Comparison of ENCODE assay signal across 38 mouse cellular contexts in the genomic region with DNA sequence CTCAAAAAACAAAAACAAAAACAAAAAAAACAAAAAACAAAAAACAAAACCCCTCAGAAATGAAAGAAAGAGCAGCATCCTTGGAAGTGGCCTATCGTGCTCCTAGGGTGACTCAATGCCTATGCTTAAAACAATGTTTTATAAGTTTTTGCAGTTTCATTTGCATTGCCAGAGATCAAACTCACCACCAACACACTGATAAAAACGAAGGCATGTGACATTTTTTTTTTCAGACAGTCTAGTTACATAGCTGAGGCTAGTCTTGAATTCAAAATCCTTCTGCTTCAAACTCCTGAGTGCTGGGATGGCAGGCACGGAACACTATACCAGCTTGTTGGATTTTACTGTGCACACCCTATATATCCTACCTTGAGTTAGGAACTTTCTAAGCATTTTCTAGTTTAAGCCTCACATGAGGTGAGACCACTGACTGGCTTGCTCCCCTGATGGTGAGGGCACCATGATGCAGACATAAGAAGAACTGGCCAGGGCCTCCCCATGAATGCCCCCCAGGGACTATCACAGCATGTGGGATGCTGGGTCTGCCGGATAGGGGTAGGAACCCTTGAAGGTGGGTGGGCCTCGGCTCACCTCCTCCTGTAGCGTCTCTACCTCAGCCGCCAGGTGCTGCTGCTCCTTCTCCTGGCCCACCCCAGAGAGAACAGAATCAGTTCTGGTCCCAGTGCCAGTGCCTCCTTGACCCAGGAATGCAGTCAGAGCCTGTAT. TPM values are rescaled to one million over a fixed set of nuclear protein-coding genes. Genes with fewer than 3 reads are reported as not detected.
DNase-seq lines count a peak whose midpoint lies in the region; ATAC-seq and TF ChIP-seq lines count a peak whose summit lies in the region.
"Had no signal": no experiment of that assay in that cellular context is flagged by ENCODE, and none has a peak within 500 bp of the region (broad histone marks: within the 10 kb centered on the region; RNA-seq: fewer than 3 reads in every experiment).

No protein-coding gene starts in this region.

- H3K27ac ChIP-seq in gastrocnemius, adult 2 months, result peak overlapping the region; percentile 79; the same call in 1 of the 2 replicates
- no peak overlapping the region for H3K27ac ChIP-seq in midbrain, embryonic 13.5 days
- no peak overlapping the region for H3K27ac ChIP-seq in midbrain, embryonic 14.5 days (replicated peaks; ENCODE audit: low read depth, low read length)
- H3K27ac ChIP-seq in embryonic facial prominence, embryonic 10.5 days (replicated peaks), result 0 out of 2 replicates have a peak overlapping the region, but pooled peaks have one; percentile 7
- H3K27ac ChIP-seq: hindbrain, embryonic 15.5 days; liver, embryonic 15.5 days had no signal

- no peaks in the 10 kb centered on the region for H3K9me3 ChIP-seq in midbrain, embryonic 13.5 days
- no peaks in the 10 kb centered on the region for H3K9me3 ChIP-seq in midbrain, embryonic 14.5 days (ENCODE audit: control insufficient read depth, low read length)
- H3K9me3 ChIP-seq in embryonic facial prominence, embryonic 10.5 days, result no peaks in the 10 kb centered on the region
- H3K9me3 ChIP-seq: hindbrain, embryonic 15.5 days; liver, embryonic 15.5 days; stomach, embryonic 15.5 days had no signal

- no peak for DNase-seq in gastrocnemius, adult 2 months
- DNase-seq in gastrocnemius, postnatal 14 days, result no peak
- DNase-seq in midbrain, embryonic 14.5 days, result no peak
- DNase-seq in embryonic facial prominence, embryonic 10.5 days (ENCODE audit: low spot score), result no peak
- DNase-seq in thymus, postnatal 0 days (ENCODE audit: low spot score), result no peak
- no peak for DNase-seq in urinary bladder, postnatal 10 days (ENCODE audit: low spot score)
- DNase-seq: adrenal gland, adult 2 months; adrenal gland, postnatal 36 days; heart, adult 11 months; kidney, adult 18-20 months; kidney, postnatal 14 days; liver; lung, embryonic 14.5 days; lung, postnatal 14 days; right cerebral cortex, postnatal 25 days; thymus, postnatal 14 days had no signal

- H3K36me3 ChIP-seq in midbrain, embryonic 13.5 days, result no peaks in the 10 kb centered on the region
- no peaks in the 10 kb centered on the region for H3K36me3 ChIP-seq in midbrain, embryonic 14.5 days (ENCODE audit: control insufficient read depth, insufficient read depth, low read length)
- no peaks in the 10 kb centered on the region for H3K36me3 ChIP-seq in embryonic facial prominence, embryonic 10.5 days (replicated peaks)
- H3K36me3 ChIP-seq: hindbrain, embryonic 15.5 days; liver, embryonic 15.5 days; stomach, embryonic 15.5 days had no signal

- peaks cover 32% of the 10 kb centered on the region for H3K27me3 ChIP-seq in midbrain, embryonic 13.5 days
- H3K27me3 ChIP-seq in midbrain, embryonic 14.5 days (ENCODE audit: control insufficient read depth, insufficient read depth, low read length), result no peaks in the 10 kb centered on the region
- H3K27me3 ChIP-seq in embryonic facial prominence, embryonic 10.5 days (replicated peaks; ENCODE audit: low read depth, poor library complexity, severe bottlenecking), result peaks cover 69% of the 10 kb centered on the region

- no peak overlapping the region for H3K4me2 ChIP-seq in midbrain, embryonic 13.5 days (replicated peaks)
- H3K4me2 ChIP-seq in midbrain, embryonic 14.5 days (ENCODE audit: low read length), result no peak overlapping the region
- H3K4me2 ChIP-seq: heart, embryonic 11.5 days; hindbrain, embryonic 15.5 days; liver, embryonic 15.5 days; lung, embryonic 14.5 days; stomach, embryonic 15.5 days had no signal

- intact Hi-C loops in gastrocnemius, adult 2 months (cut with DNase I), result no loop called here
- intact Hi-C loops in gastrocnemius, postnatal 14 days (cut with DNase I; ENCODE audit: low total_unique reads), result no loop called here

- peaks cover 12% of the 10 kb centered on the region for H3K4me1 ChIP-seq in midbrain, embryonic 13.5 days (replicated peaks)
- H3K4me1 ChIP-seq in midbrain, embryonic 14.5 days (ENCODE audit: control insufficient read depth, insufficient read depth, low read length), result no peaks in the 10 kb centered on the region
- peaks cover 41% of the 10 kb centered on the region for H3K4me1 ChIP-seq in embryonic facial prominence, embryonic 10.5 days
- H3K4me1 ChIP-seq: liver, embryonic 15.5 days had no signal

- no peak overlapping the region for H3K4me3 ChIP-seq in gastrocnemius, adult 2 months
- H3K4me3 ChIP-seq in midbrain, embryonic 13.5 days (replicated peaks), result no peak overlapping the region
- no peak overlapping the region for H3K4me3 ChIP-seq in midbrain, embryonic 14.5 days (replicated peaks; ENCODE audit: low read depth, low read length)
- no peak overlapping the region for H3K4me3 ChIP-seq in embryonic facial prominence, embryonic 10.5 days
- H3K4me3 ChIP-seq: erythroblast, embryonic 14.5 days; hindbrain, embryonic 15.5 days; liver, embryonic 15.5 days; stomach, embryonic 15.5 days had no signal

- no peak for ATAC-seq in midbrain, embryonic 13.5 days
- ATAC-seq in midbrain, embryonic 14.5 days (ENCODE audit: low FRiP score, low TSS enrichment), result no peak
- ATAC-seq: activated CD4-positive, CD25-positive, alpha-beta regulatory T cell, adult 4 months; forebrain, embryonic 16.5 days; midbrain, embryonic 16.5 days had no signal

- H3K9ac ChIP-seq in midbrain, embryonic 13.5 days (replicated peaks), result 0 out of 2 replicates have a peak overlapping the region, but pooled peaks have one; percentile 19
- no peak overlapping the region for H3K9ac ChIP-seq in midbrain, embryonic 14.5 days (replicated peaks; ENCODE audit: low read length)
- H3K9ac ChIP-seq: hindbrain, embryonic 15.5 days; liver, embryonic 15.5 days; lung, embryonic 14.5 days; stomach, embryonic 15.5 days had no signal

- 87% methylated on average over 7 of the region's 7 CpGs for WGBS in midbrain, embryonic 13.5 days
- 83% methylated on average over 7 of the region's 7 CpGs for WGBS in midbrain, embryonic 14.5 days
- 82% methylated on average over 7 of the region's 7 CpGs for WGBS in embryonic facial prominence, embryonic 10.5 days

- TF ChIP-seq CTCF in gastrocnemius, adult 2 months (IDR thresholded peaks at IDR 0.05), result no peak

RNA-seq across cellular contexts. Expression of a gene that starts 11.9 kb away (rescaled TPM):
- not detected for total RNA-seq in gastrocnemius, adult 2 months (2021)
- 1 to 10 TPM; 2.1 to 2.6 TPM for total RNA-seq in gastrocnemius, postnatal 14 days (2021)
- 0.59 and 0.97 TPM in 2 replicates for polyA plus RNA-seq in midbrain, embryonic 13.5 days (2015; fragmentation: Nextera tagmentation; extraction: Ambion mirVana)
- 0.33 and 0.34 TPM in 2 replicates for polyA plus RNA-seq in midbrain, embryonic 14.5 days (2014; fragmentation: Nextera tagmentation; extraction: Ambion mirVana)
- 0.62 and 0.67 TPM in 2 replicates for polyA plus RNA-seq in embryonic facial prominence, embryonic 10.5 days (2016; fragmentation: Nextera tagmentation; extraction: Ambion mirVana)
- 0.20 and 0.37 TPM in 2 replicates for polyA plus RNA-seq in thymus, postnatal 0 days (2015; fragmentation: Nextera tagmentation; extraction: Ambion mirVana)
- total RNA-seq: adrenal gland, postnatal 36 days had no signal

RNA-seq across cellular contexts. Expression of a gene that starts 12.0 kb away (rescaled TPM):
- total RNA-seq in gastrocnemius, adult 2 months (2021), result not detected
- not detected for total RNA-seq in gastrocnemius, postnatal 14 days (2021)
- polyA plus RNA-seq in midbrain, embryonic 13.5 days (2015; fragmentation: Nextera tagmentation; extraction: Ambion mirVana), result 1.8 and 2.1 TPM in 2 replicates
- polyA plus RNA-seq in midbrain, embryonic 14.5 days (2014; fragmentation: Nextera tagmentation; extraction: Ambion mirVana), result 0.68 and 1.4 TPM in 2 replicates
- polyA plus RNA-seq in embryonic facial prominence, embryonic 10.5 days (2016; fragmentation: Nextera tagmentation; extraction: Ambion mirVana), result not detected in 2 replicates
- not detected in 2 replicates for polyA plus RNA-seq in thymus, postnatal 0 days (2015; fragmentation: Nextera tagmentation; extraction: Ambion mirVana)
- total RNA-seq: adrenal gland, adult 2 months; adrenal gland, postnatal 36 days; common myeloid progenitor, adult 5-6 weeks; gastrocnemius, postnatal 25 days; hematopoietic stem cell, adult 5-6 weeks; layer of hippocampus, adult 18-20 months; layer of hippocampus, postnatal 10 days; left cerebral cortex, adult 18-20 months; left cerebral cortex, postnatal 25 days; neutrophil, adult 5-6 weeks had no signal
- polyA plus RNA-seq: activated CD4-positive, CD25-positive, alpha-beta regulatory T cell, adult 4 months; adrenal gland, adult 2 months; embryonic facial prominence, embryonic 14.5 days; erythroblast, embryonic 14.5 days; forebrain, embryonic 11.5 days; heart, embryonic 11.5 days; intestine, embryonic 14.5 days; liver, embryonic 15.5 days; lung, embryonic 14.5 days; neural tube, embryonic 11.5 days; stomach, embryonic 15.5 days had no signal

RNA-seq across cellular contexts. Expression of a gene that starts 13.4 kb away (rescaled TPM):
- not detected for total RNA-seq in gastrocnemius, adult 2 months (2021)
- total RNA-seq in gastrocnemius, postnatal 14 days (2021), result under 1 TPM; 0.16 to 0.23 TPM
- polyA plus RNA-seq in midbrain, embryonic 13.5 days (2015; fragmentation: Nextera tagmentation; extraction: Ambion mirVana), result not detected in 2 replicates
- not detected in 2 replicates for polyA plus RNA-seq in midbrain, embryonic 14.5 days (2014; fragmentation: Nextera tagmentation; extraction: Ambion mirVana)
- 0.10 and 0.29 TPM in 2 replicates for polyA plus RNA-seq in embryonic facial prominence, embryonic 10.5 days (2016; fragmentation: Nextera tagmentation; extraction: Ambion mirVana)
- not detected in 2 replicates for polyA plus RNA-seq in thymus, postnatal 0 days (2015; fragmentation: Nextera tagmentation; extraction: Ambion mirVana)
- total RNA-seq: adrenal gland, adult 2 months; adrenal gland, postnatal 36 days; common myeloid progenitor, adult 5-6 weeks; gastrocnemius, postnatal 25 days; hematopoietic stem cell, adult 5-6 weeks; neutrophil, adult 5-6 weeks had no signal
- polyA plus RNA-seq: activated CD4-positive, CD25-positive, alpha-beta regulatory T cell, adult 4 months; adrenal gland, adult 2 months; erythroblast, embryonic 14.5 days; forebrain, embryonic 16.5 days; heart, embryonic 11.5 days; heart, embryonic 16.5 days; hindbrain, embryonic 15.5 days; intestine, embryonic 14.5 days; liver, embryonic 15.5 days; lung, embryonic 14.5 days; midbrain, embryonic 16.5 days; neural tube, embryonic 11.5 days; stomach, embryonic 15.5 days had no signal

RNA-seq across cellular contexts. Expression of a gene that starts 19.2 kb away (rescaled TPM):
- not detected for total RNA-seq in gastrocnemius, adult 2 months (2021)
- total RNA-seq in gastrocnemius, postnatal 14 days (2021), result not detected
- 1.5 and 1.6 TPM in 2 replicates for polyA plus RNA-seq in midbrain, embryonic 13.5 days (2015; fragmentation: Nextera tagmentation; extraction: Ambion mirVana)
- polyA plus RNA-seq in midbrain, embryonic 14.5 days (2014; fragmentation: Nextera tagmentation; extraction: Ambion mirVana), result 2.4 and 2.7 TPM in 2 replicates
- 1.2 and 2.0 TPM in 2 replicates for polyA plus RNA-seq in embryonic facial prominence, embryonic 10.5 days (2016; fragmentation: Nextera tagmentation; extraction: Ambion mirVana)
- polyA plus RNA-seq in thymus, postnatal 0 days (2015; fragmentation: Nextera tagmentation; extraction: Ambion mirVana), result 5.1 and 7.6 TPM in 2 replicates
- total RNA-seq: adrenal gland, adult 2 months; adrenal gland, postnatal 36 days; gastrocnemius, postnatal 25 days had no signal
- polyA plus RNA-seq: adrenal gland, adult 2 months; lung, embryonic 14.5 days had no signal

RNA-seq across cellular contexts. Expression of a gene that starts 22.8 kb away (rescaled TPM):
- 1 to 10 TPM; 2.6 to 4.1 TPM for total RNA-seq in gastrocnemius, adult 2 months (2021)
- total RNA-seq in gastrocnemius, postnatal 14 days (2021), result 10 to 100 TPM in 1 of 2 experiments, 1 to 10 TPM in 1; 7.1 to 10.9 TPM
- polyA plus RNA-seq in midbrain, embryonic 13.5 days (2015; fragmentation: Nextera tagmentation; extraction: Ambion mirVana), result 112 and 124 TPM in 2 replicates
- polyA plus RNA-seq in midbrain, embryonic 14.5 days (2014; fragmentation: Nextera tagmentation; extraction: Ambion mirVana), result 38.4 and 59.7 TPM in 2 replicates
- 394 and 421 TPM in 2 replicates for polyA plus RNA-seq in embryonic facial prominence, embryonic 10.5 days (2016; fragmentation: Nextera tagmentation; extraction: Ambion mirVana)
- 4.8 and 5.1 TPM in 2 replicates for polyA plus RNA-seq in thymus, postnatal 0 days (2015; fragmentation: Nextera tagmentation; extraction: Ambion mirVana)
- total RNA-seq: neutrophil, adult 5-6 weeks had no signal

Comparison
In these comparisons a context has a peak if more than half of its experiments do, and no peak if none do; other contexts are left out.
1. H3K27ac ChIP-seq: peak in gastrocnemius, adult 2 months (single experiment) and embryonic facial prominence, embryonic 10.5 days (single experiment); none in midbrain, embryonic 13.5 days (single experiment) and midbrain, embryonic 14.5 days (single experiment).